17 mouse cellular contexts compared by ENCODE assay signal in genomic region chr5:71654056-71654455, GRCm38 (mm10). TPM values are rescaled to one million over a fixed set of nuclear protein-coding genes. Genes with fewer than 3 reads are reported as not detected.
"Had no signal": no experiment of that assay in that cellular context is flagged by ENCODE, and none has a peak within 500 bp of the region (broad histone marks: within the 10 kb centered on the region; RNA-seq: fewer than 3 reads in every experiment).

No protein-coding gene starts in this region.

- H3K4me2 ChIP-seq: limb, embryonic 13.5 days; neural tube, embryonic 15.5 days; stomach, embryonic 15.5 days had no signal

- H3K36me3 ChIP-seq: limb, embryonic 13.5 days; neural tube, embryonic 15.5 days; stomach, embryonic 15.5 days had no signal

- H3K9me3 ChIP-seq: limb, embryonic 13.5 days; neural tube, embryonic 15.5 days; stomach, embryonic 15.5 days had no signal

- DNase-seq: kidney, adult 11 months; kidney, adult 9 months; kidney, postnatal 36 days; left cerebral cortex, postnatal 4 days; lung, adult 18-20 months; midbrain, embryonic 14.5 days; right cerebral cortex, postnatal 14 days; spleen, adult 18-20 months; thymus, postnatal 36 days had no signal

- H3K27ac ChIP-seq: kidney, postnatal 0 days; limb, embryonic 13.5 days; liver, embryonic 14.5 days; neural tube, embryonic 15.5 days; stomach, embryonic 15.5 days had no signal

- H3K4me3 ChIP-seq: limb, embryonic 13.5 days; myocyte; neural tube, embryonic 15.5 days; stomach, embryonic 15.5 days had no signal

- H3K9ac ChIP-seq: limb, embryonic 13.5 days; liver, embryonic 14.5 days; neural tube, embryonic 15.5 days; stomach, embryonic 15.5 days had no signal

RNA-seq across cellular contexts. Expression of gene Gabrb1, which starts 3.9 kb away (rescaled TPM):
- total RNA-seq: liver, adult 2 months; megakaryocyte-erythroid progenitor cell, adult 5-6 weeks had no signal
- polyA plus RNA-seq: liver, adult 2 months had no signal

RNA-seq across cellular contexts. Expression of gene Gabra4, which starts 4.1 kb away (rescaled TPM):
- total RNA-seq: liver, adult 2 months; megakaryocyte-erythroid progenitor cell, adult 5-6 weeks had no signal
- polyA plus RNA-seq: liver, adult 2 months; myocyte had no signal
